ENCODE assay signal across 22 mouse cellular contexts in the genomic region with DNA sequence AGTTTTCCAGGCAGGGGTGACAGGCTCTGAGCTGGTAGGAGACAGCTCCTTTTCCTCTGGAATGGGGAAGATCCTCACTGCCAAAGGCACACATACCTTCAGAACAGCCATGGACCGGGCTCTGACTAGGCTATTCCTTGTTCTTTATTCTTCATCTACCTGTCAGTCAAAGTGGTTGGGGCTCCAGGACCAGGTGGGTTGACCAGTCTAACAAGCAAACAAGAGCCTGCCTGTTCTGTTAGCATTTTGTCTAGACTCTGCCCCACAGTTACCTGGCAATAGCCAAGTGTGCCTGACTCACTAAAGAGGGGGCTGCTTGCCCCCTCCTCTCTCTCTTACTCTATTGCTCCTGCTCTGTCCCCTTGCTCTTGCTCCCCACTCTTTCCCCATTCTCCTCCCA. TPM values are rescaled to one million over a fixed set of nuclear protein-coding genes. Genes with fewer than 3 reads are reported as not detected.
"Had no signal": no experiment of that assay in that cellular context is flagged by ENCODE, and none has a peak within 500 bp of the region (broad histone marks: within the 10 kb centered on the region; RNA-seq: fewer than 3 reads in every experiment).

No protein-coding gene starts in this region.

- H3K4me2 ChIP-seq: limb, embryonic 13.5 days; midbrain, embryonic 13.5 days; neural tube, embryonic 13.5 days had no signal

- H3K9ac ChIP-seq: limb, embryonic 13.5 days; liver, embryonic 14.5 days; midbrain, embryonic 13.5 days; neural tube, embryonic 13.5 days had no signal

- H3K27ac ChIP-seq: limb, embryonic 10.5 days; limb, embryonic 13.5 days; liver, embryonic 14.5 days; midbrain, embryonic 10.5 days; midbrain, embryonic 13.5 days; neural tube, embryonic 13.5 days had no signal

- DNase-seq: kidney, adult 18-20 months; kidney, adult 9 months; kidney, postnatal 14 days; kidney, postnatal 4 days; liver; lung, adult 2 months; retina, postnatal 1 day; thymus, adult 2 months; thymus, postnatal 14 days; thymus, postnatal 4 days had no signal

- H3K27me3 ChIP-seq: midbrain, embryonic 13.5 days; neural tube, embryonic 13.5 days had no signal

- H3K4me3 ChIP-seq: limb, embryonic 10.5 days; limb, embryonic 13.5 days; megakaryocyte, embryonic 14.5 days; midbrain, embryonic 10.5 days; midbrain, embryonic 13.5 days; myocyte; neural tube, embryonic 13.5 days had no signal

- ATAC-seq: lung, postnatal 0 days; midbrain, embryonic 13.5 days; midbrain, embryonic 16.5 days had no signal

- H3K9me3 ChIP-seq: limb, embryonic 10.5 days; limb, embryonic 13.5 days; megakaryocyte, embryonic 14.5 days; midbrain, embryonic 10.5 days; midbrain, embryonic 13.5 days; neural tube, embryonic 13.5 days had no signal

- H3K36me3 ChIP-seq: limb, embryonic 10.5 days; limb, embryonic 13.5 days; midbrain, embryonic 10.5 days; midbrain, embryonic 13.5 days; neural tube, embryonic 13.5 days had no signal

- H3K4me1 ChIP-seq: midbrain, embryonic 10.5 days; midbrain, embryonic 13.5 days; neural tube, embryonic 13.5 days had no signal

RNA-seq across cellular contexts. Expression of gene Fam3b, which starts 22.2 kb away (rescaled TPM):
- polyA plus RNA-seq: kidney, embryonic 16.5 days; limb, embryonic 10.5 days; limb, embryonic 13.5 days; midbrain, embryonic 10.5 days; midbrain, embryonic 13.5 days; midbrain, embryonic 16.5 days; myocyte; neural tube, embryonic 13.5 days; spleen, adult 2 months had no signal

RNA-seq across cellular contexts. Expression of gene Mx1, which starts 29.7 kb away (rescaled TPM):
- polyA plus RNA-seq: kidney, embryonic 16.5 days; limb, embryonic 10.5 days; midbrain, embryonic 10.5 days had no signal
